Mouse (Mus musculus) G1E (cell line): ENCODE measurements around the gene Gmfb.

Experiments used
- CTCF ChIP-seq: IDR thresholded peaks from 2 replicates; pipeline ENCODE4 v1.5.1; 2012; ENCODE audit warnings: low read depth, low read length, inconsistent platforms, mixed read lengths
- POLR2AphosphoS5 ChIP-seq: IDR thresholded peaks from 2 replicates; pipeline ENCODE4 v1.6.1; 2012; ENCODE audit warnings: low read depth, low read length, inconsistent platforms; ENCODE audit not compliant: insufficient replicate concordance
- TAL1 ChIP-seq: conservative IDR thresholded peaks from 2 replicates; pipeline ENCODE4 v1.6.1; 2012; ENCODE audit warnings: low read depth, low read length, inconsistent platforms, mixed read lengths

GRCm38 (mm10) chr14:46831837-46832333 lies 9.8 kb upstream of the Gmfb start, which contains the start of gene Cgrrf1:
- TF ChIP-seq TAL1 (no peak), CTCF (no peak), POLR2AphosphoS5 (no peak)
